In the genomic region with DNA sequence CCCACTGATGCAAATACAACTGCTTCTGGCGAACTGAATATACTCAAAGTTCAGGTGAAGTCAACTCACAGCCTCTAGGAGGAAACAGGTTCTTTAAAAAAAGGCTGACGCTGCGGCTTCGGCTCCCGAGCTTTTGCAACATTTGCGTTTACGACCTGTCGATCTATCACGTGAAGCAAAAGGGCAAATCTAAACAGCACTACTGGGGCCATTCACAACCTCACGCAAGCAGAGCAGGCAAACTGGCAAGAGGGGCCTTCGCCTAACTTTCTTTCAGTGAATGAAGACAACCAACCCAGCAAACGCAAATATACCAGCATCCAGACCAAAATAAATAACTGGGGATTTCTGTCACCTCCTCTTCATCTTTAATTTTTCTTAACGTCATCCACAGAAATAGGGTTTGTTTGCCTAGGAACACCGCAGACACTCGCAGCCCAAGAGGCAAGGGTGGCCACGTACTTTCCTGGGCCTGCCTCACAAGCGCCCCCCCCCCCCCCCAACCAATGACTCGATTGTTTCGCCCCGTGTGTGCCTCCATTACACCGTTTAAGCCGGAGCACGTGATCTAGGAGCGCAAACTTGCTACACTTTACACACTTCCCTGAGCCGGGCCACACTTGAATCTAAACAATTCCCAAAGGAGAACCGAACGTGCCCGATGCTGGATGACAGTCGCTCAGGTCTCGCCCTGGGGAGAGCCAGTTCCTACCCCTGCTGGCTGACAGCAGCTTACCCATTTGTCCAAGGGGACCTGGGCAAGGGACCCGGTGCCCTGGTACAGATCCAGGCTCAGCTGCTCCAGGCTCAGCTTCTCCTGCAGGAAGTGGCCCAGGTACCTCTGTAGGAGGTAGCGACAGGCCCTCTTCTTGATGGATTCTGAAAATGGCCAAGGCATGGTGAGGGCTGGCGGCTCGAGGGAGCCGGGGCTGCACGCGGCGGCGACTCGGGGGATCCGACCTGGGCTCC, we compare ENCODE assay signal across 8 mouse cellular contexts. TPM values are rescaled to one million over a fixed set of nuclear protein-coding genes. Genes with fewer than 3 reads are reported as not detected.
A peak's percentile ranks its signal among the peaks of the same experiment; 100 is the strongest.
DNase-seq lines count a peak whose midpoint lies in the region; ATAC-seq and TF ChIP-seq lines count a peak whose summit lies in the region.

A gene (plus strand): TSS at position 897 of the 969 bp plus-strand sequence.

- peak within 1 kb of the TSS; percentile 94 for H3K27ac ChIP-seq in embryonic facial prominence, embryonic 10.5 days (replicated peaks)
- H3K27ac ChIP-seq in limb, embryonic 14.5 days (replicated peaks; ENCODE audit: low read depth, low read length) = peak within 1 kb of the TSS; percentile 70
- H3K27ac ChIP-seq in midbrain, embryonic 15.5 days = peak within 1 kb of the TSS; percentile 96

- H3K9ac ChIP-seq in limb, embryonic 14.5 days (ENCODE audit: low read depth, low read length, severe bottlenecking) = peak within 1 kb of the TSS; percentile 82
- H3K9ac ChIP-seq in midbrain, embryonic 15.5 days = peak within 1 kb of the TSS; percentile 77

- H3K4me2 ChIP-seq in limb, embryonic 14.5 days (replicated peaks; ENCODE audit: low read depth, low read length, severe bottlenecking) = peak within 1 kb of the TSS; percentile 79
- H3K4me2 ChIP-seq in midbrain, embryonic 15.5 days = peak within 1 kb of the TSS; percentile 86

- H3K4me1 ChIP-seq in embryonic facial prominence, embryonic 10.5 days = peaks cover 28% of the 10 kb centered on the region
- H3K4me1 ChIP-seq in limb, embryonic 14.5 days (ENCODE audit: control insufficient read depth, insufficient read depth, low read length) = peaks cover 13% of the 10 kb centered on the region
- peaks cover 43% of the 10 kb centered on the region for H3K4me1 ChIP-seq in midbrain, embryonic 15.5 days

- TF ChIP-seq POLR2A in limb, embryonic 14.5 days (IDR thresholded peaks at IDR 0.05; ENCODE audit: borderline replicate concordance, extremely low read depth, insufficient read depth, insufficient read length) = no peak

- 2% methylated on average over 41 of the region's 41 CpGs for WGBS in embryonic facial prominence, embryonic 10.5 days
- 1% methylated on average over 40 of the region's 41 CpGs for WGBS in limb, embryonic 14.5 days
- WGBS in midbrain, embryonic 15.5 days = 2% methylated on average over 41 of the region's 41 CpGs

- H3K9me3 ChIP-seq in embryonic facial prominence, embryonic 10.5 days = no peaks in the 10 kb centered on the region
- no peaks in the 10 kb centered on the region for H3K9me3 ChIP-seq in limb, embryonic 14.5 days (ENCODE audit: control insufficient read depth, low read length)
- no peaks in the 10 kb centered on the region for H3K9me3 ChIP-seq in midbrain, embryonic 15.5 days

- peaks cover 15% of the 10 kb centered on the region for H3K36me3 ChIP-seq in embryonic facial prominence, embryonic 10.5 days (replicated peaks)
- no peaks in the 10 kb centered on the region for H3K36me3 ChIP-seq in limb, embryonic 14.5 days (ENCODE audit: control insufficient read depth, insufficient read depth, low read length)
- no peaks in the 10 kb centered on the region for H3K36me3 ChIP-seq in midbrain, embryonic 15.5 days (replicated peaks)
- H3K36me3 ChIP-seq in splenic B cell, adult 2 months (ENCODE audit: control insufficient read depth, insufficient read depth, low read length, poor library complexity, severe bottlenecking) = no peaks in the 10 kb centered on the region

- ATAC-seq in limb, embryonic 14.5 days (ENCODE audit: low FRiP score, low read depth) = peak; percentile 35
- peak; percentile 69 for ATAC-seq in midbrain, embryonic 15.5 days (replicated peaks)

- no peaks in the 10 kb centered on the region for H3K27me3 ChIP-seq in embryonic facial prominence, embryonic 10.5 days (replicated peaks; ENCODE audit: low read depth, poor library complexity, severe bottlenecking)
- H3K27me3 ChIP-seq in limb, embryonic 14.5 days (ENCODE audit: control insufficient read depth, insufficient read depth, low read length) = no peaks in the 10 kb centered on the region
- H3K27me3 ChIP-seq in midbrain, embryonic 15.5 days (replicated peaks) = no peaks in the 10 kb centered on the region
- no peaks in the 10 kb centered on the region; the same call in 1 of the 2 replicates for H3K27me3 ChIP-seq in splenic B cell, adult 2 months (ENCODE audit: control insufficient read depth, insufficient read depth, low read length, poor library complexity, severe bottlenecking)

- peak within 1 kb of the TSS; percentile 95 for H3K4me3 ChIP-seq in embryonic facial prominence, embryonic 10.5 days
- H3K4me3 ChIP-seq in limb, embryonic 14.5 days (replicated peaks; ENCODE audit: low read length) = peak within 1 kb of the TSS; percentile 94
- H3K4me3 ChIP-seq in midbrain, embryonic 15.5 days = peak within 1 kb of the TSS; percentile 89

- DNase-seq in A20 (ENCODE audit: low read depth, low spot score) = peak; percentile 84
- DNase-seq in adrenal gland, adult 8-10 months = peak; percentile 19
- DNase-seq in embryonic facial prominence, embryonic 10.5 days (ENCODE audit: low spot score) = peak; percentile 61
- DNase-seq in heart, adult 11 months = peak; percentile 94
- DNase-seq in kidney, adult 18-20 months = peak; percentile 59
- peak; percentile 30 for DNase-seq in limb, embryonic 14.5 days (ENCODE audit: low spot score)
- peak; percentile 79 for DNase-seq in splenic B cell, adult 2 months (ENCODE audit: low read depth, low spot score)

RNA-seq across cellular contexts. Expression of the gene that starts here (rescaled TPM):
- 10 to 100 TPM; 20.3 to 25.9 (median 23.5) TPM for total RNA-seq in adrenal gland, adult 8-10 months (2022)
- 37.0 and 39.3 TPM in 2 replicates for polyA plus RNA-seq in embryonic facial prominence, embryonic 10.5 days (2016; fragmentation: Nextera tagmentation; extraction: Ambion mirVana)
- polyA plus RNA-seq in limb, embryonic 14.5 days (2012; rRNA removed) = 16.4 and 16.9 TPM in 2 replicates
- 30.7 TPM in 2 replicates for polyA plus RNA-seq in limb, embryonic 14.5 days (2014; fragmentation: Nextera tagmentation; extraction: Ambion mirVana)
- 33.5 and 33.9 TPM in 2 replicates for polyA plus RNA-seq in midbrain, embryonic 15.5 days (2015; fragmentation: Nextera tagmentation; extraction: Ambion mirVana)

Comparison
In these comparisons a context has a peak if more than half of its experiments do, and no peak if none do; other contexts are left out.
1. Peak in every context shown above with its lines: DNase-seq, ATAC-seq, H3K4me3 ChIP-seq and H3K27ac ChIP-seq.
2. DNase-seq: peak in every context shown above with its lines; median percentile 94 in heart, adult 11 months; 84 in A20; 79 in splenic B cell, adult 2 months; 61 in embryonic facial prominence, embryonic 10.5 days; 59 in kidney, adult 18-20 months; 30 in limb, embryonic 14.5 days; 19 in adrenal gland, adult 8-10 months.